7 mouse cellular contexts compared by ENCODE assay signal in the genomic region with DNA sequence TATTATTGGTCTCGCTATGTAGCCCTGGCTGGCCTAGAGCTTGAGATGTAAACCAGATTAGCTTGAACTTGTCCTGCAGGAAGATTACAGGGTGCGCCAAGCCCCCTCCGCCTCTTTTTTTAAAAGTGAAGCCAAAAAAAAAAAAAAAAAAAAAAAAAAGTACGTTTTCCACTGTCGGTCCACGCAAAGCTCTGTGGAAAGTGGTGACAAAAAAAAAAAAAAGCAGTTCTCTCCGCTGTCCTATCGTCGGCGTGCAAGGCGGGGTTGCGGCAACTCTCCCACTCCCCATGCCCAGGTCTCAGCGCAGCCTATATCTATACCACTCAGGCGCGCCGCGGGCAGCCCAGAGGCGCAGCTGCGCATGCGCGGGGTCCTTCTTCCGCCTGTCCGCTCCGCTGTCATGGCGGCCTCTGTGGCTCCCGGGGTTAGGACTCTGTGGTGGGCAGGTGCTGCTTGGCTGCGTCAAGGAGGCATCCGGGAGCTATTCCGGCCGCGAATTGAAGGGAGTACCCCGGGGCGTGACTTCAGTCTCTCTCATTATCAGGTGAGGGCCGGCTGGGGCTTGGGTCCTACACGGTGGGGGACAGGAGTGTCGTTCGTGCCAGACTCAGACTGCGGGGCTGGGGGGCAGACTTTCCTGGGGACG. TPM values are rescaled to one million over a fixed set of nuclear protein-coding genes. Genes with fewer than 3 reads are reported as not detected.
DNase-seq lines count a peak whose midpoint lies in the region; ATAC-seq and TF ChIP-seq lines count a peak whose summit lies in the region.

A gene (plus strand): TSS at position 368 of the 646 bp plus-strand sequence.

- H3K27me3 ChIP-seq in embryonic facial prominence, embryonic 12.5 days, result no peaks in the 10 kb centered on the region
- H3K27me3 ChIP-seq in kidney, adult 2 months (replicated peaks; ENCODE audit: control insufficient read depth, insufficient read depth, low read length), result no peaks in the 10 kb centered on the region
- peaks cover 11% of the 10 kb centered on the region; the same call in 1 of the 2 replicates for H3K27me3 ChIP-seq in limb, embryonic 12.5 days
- H3K27me3 ChIP-seq in midbrain, embryonic 15.5 days (replicated peaks), result no peaks in the 10 kb centered on the region
- no peaks in the 10 kb centered on the region for H3K27me3 ChIP-seq in spleen, adult 2 months (ENCODE audit: control insufficient read depth, insufficient read depth, low read length)

- under 1% methylated on average over 39 of the region's 39 CpGs for WGBS in embryonic facial prominence, embryonic 12.5 days
- 1% methylated on average over 39 of the region's 39 CpGs for WGBS in kidney, adult 2 months
- under 1% methylated on average over 37 of the region's 39 CpGs for WGBS in limb, embryonic 12.5 days
- under 1% methylated on average over 39 of the region's 39 CpGs for WGBS in midbrain, embryonic 15.5 days
- WGBS in spleen, adult 2 months, result under 1% methylated on average over 39 of the region's 39 CpGs

- peak; percentile 97 for DNase-seq in adrenal gland, postnatal 25 days
- peak; percentile 94 to 95 for DNase-seq in heart, adult 18-20 months
- DNase-seq in kidney, adult 2 months, result peak; percentile 96
- DNase-seq in spleen, adult 2 months (ENCODE audit: low read depth in 1 of 2, low spot score in 2 of 2), result peak; percentile 82 to 94

- TF ChIP-seq CTCF in kidney, adult 2 months (conservative IDR thresholded peaks at IDR 0.05; ENCODE audit: insufficient read depth, insufficient read length, low read depth, low read length), result no peak
- no peak for TF ChIP-seq CTCF in spleen, adult 2 months (IDR thresholded peaks at IDR 0.05; ENCODE audit: extremely low read depth, insufficient read depth, insufficient read length, insufficient replicate concordance)

- H3K9me3 ChIP-seq in embryonic facial prominence, embryonic 12.5 days, result no peaks in the 10 kb centered on the region
- H3K9me3 ChIP-seq in limb, embryonic 12.5 days, result no peaks in the 10 kb centered on the region
- H3K9me3 ChIP-seq in midbrain, embryonic 15.5 days, result no peaks in the 10 kb centered on the region

- peak within 1 kb of the TSS; percentile 55; the same call in 1 of the 2 replicates for H3K27ac ChIP-seq in embryonic facial prominence, embryonic 12.5 days
- H3K27ac ChIP-seq in kidney, adult 2 months (ENCODE audit: insufficient read depth, low read depth, low read length), result peak within 1 kb of the TSS; percentile 76
- H3K27ac ChIP-seq in limb, embryonic 12.5 days, result no peak within 1 kb of the TSS
- peak within 1 kb of the TSS; percentile 84 for H3K27ac ChIP-seq in midbrain, embryonic 15.5 days
- peak within 1 kb of the TSS; percentile 78 for H3K27ac ChIP-seq in spleen, adult 2 months (ENCODE audit: insufficient read depth, low read length)

- 0 out of 2 replicates have a peak, but pooled peaks cover 7% of the 10 kb centered on the region for H3K4me1 ChIP-seq in embryonic facial prominence, embryonic 12.5 days
- H3K4me1 ChIP-seq in kidney, adult 2 months (ENCODE audit: control insufficient read depth, insufficient read depth, low read length), result no peaks in the 10 kb centered on the region
- peaks cover 5% of the 10 kb centered on the region for H3K4me1 ChIP-seq in limb, embryonic 12.5 days (replicated peaks)
- peaks cover 18% of the 10 kb centered on the region for H3K4me1 ChIP-seq in midbrain, embryonic 15.5 days
- H3K4me1 ChIP-seq in spleen, adult 2 months (ENCODE audit: control insufficient read depth, insufficient read depth, insufficient read length), result peaks cover 4% of the 10 kb centered on the region

- peak within 1 kb of the TSS; percentile 88 for H3K4me2 ChIP-seq in embryonic facial prominence, embryonic 12.5 days (replicated peaks)
- peak within 1 kb of the TSS; percentile 82 for H3K4me2 ChIP-seq in limb, embryonic 12.5 days
- peak within 1 kb of the TSS; percentile 85 for H3K4me2 ChIP-seq in midbrain, embryonic 15.5 days

- H3K4me3 ChIP-seq in embryonic facial prominence, embryonic 12.5 days, result peak within 1 kb of the TSS; percentile 99
- H3K4me3 ChIP-seq in kidney, adult 2 months (ENCODE audit: insufficient read depth, low read depth, low read length), result peak within 1 kb of the TSS; percentile 97
- peak within 1 kb of the TSS; percentile 94 for H3K4me3 ChIP-seq in limb, embryonic 12.5 days (replicated peaks)
- H3K4me3 ChIP-seq in midbrain, embryonic 15.5 days, result peak within 1 kb of the TSS; percentile 87
- peak within 1 kb of the TSS; percentile 97 for H3K4me3 ChIP-seq in spleen, adult 2 months (ENCODE audit: extremely low read depth, insufficient read depth, insufficient read length)

- TF ChIP-seq POLR2A in kidney, adult 2 months (IDR thresholded peaks at IDR 0.05; ENCODE audit: low read depth, low read length), result peak; percentile 79
- peak; percentile 91 for TF ChIP-seq POLR2A in spleen, adult 2 months (IDR thresholded peaks at IDR 0.05; ENCODE audit: low read depth, low read length)

- H3K9ac ChIP-seq in embryonic facial prominence, embryonic 12.5 days, result peak within 1 kb of the TSS; percentile 92
- peak within 1 kb of the TSS; percentile 88 for H3K9ac ChIP-seq in limb, embryonic 12.5 days (replicated peaks)
- peak within 1 kb of the TSS; percentile 92 for H3K9ac ChIP-seq in midbrain, embryonic 15.5 days

- peaks cover 34% of the 10 kb centered on the region for H3K36me3 ChIP-seq in embryonic facial prominence, embryonic 12.5 days
- H3K36me3 ChIP-seq in kidney, adult 2 months (ENCODE audit: control insufficient read depth, insufficient read depth, low read length), result peaks cover 7% of the 10 kb centered on the region; the same call in 1 of the 2 replicates
- H3K36me3 ChIP-seq in limb, embryonic 12.5 days, result peaks cover 34% of the 10 kb centered on the region
- H3K36me3 ChIP-seq in midbrain, embryonic 15.5 days (replicated peaks), result peaks cover 22% of the 10 kb centered on the region
- H3K36me3 ChIP-seq in spleen, adult 2 months (ENCODE audit: control insufficient read depth, insufficient read depth, low read length), result peaks cover 23% of the 10 kb centered on the region

- ATAC-seq in embryonic facial prominence, embryonic 12.5 days (ENCODE audit: insufficient number of reproducible peaks, insufficient read depth, low FRiP score, low TSS enrichment), result peak; percentile 97
- ATAC-seq in limb, embryonic 12.5 days (ENCODE audit: insufficient number of reproducible peaks, insufficient read depth, low FRiP score, low TSS enrichment, low read depth), result peak; percentile 97
- ATAC-seq in midbrain, embryonic 15.5 days (replicated peaks), result peak; percentile 98

RNA-seq across cellular contexts. Expression of the gene that starts here (rescaled TPM):
- total RNA-seq in adrenal gland, postnatal 25 days (2021), result 69.6 and 71.6 TPM in 2 replicates
- 65.3 and 65.6 TPM in 2 replicates for polyA plus RNA-seq in embryonic facial prominence, embryonic 12.5 days (2016; fragmentation: Nextera tagmentation; extraction: Ambion mirVana)
- total RNA-seq in heart, adult 18-20 months (2021), result 10 to 100 TPM; 66.2 to 74.9 TPM
- polyA plus RNA-seq in kidney, adult 2 months (2012; rRNA removed), result 39.2 and 47.8 TPM in 2 replicates
- 69.3 and 69.9 TPM in 2 replicates for polyA plus RNA-seq in limb, embryonic 12.5 days (2016; fragmentation: Nextera tagmentation; extraction: Ambion mirVana)
- polyA plus RNA-seq in midbrain, embryonic 15.5 days (2015; fragmentation: Nextera tagmentation; extraction: Ambion mirVana), result 56.7 and 57.8 TPM in 2 replicates
- polyA plus RNA-seq in spleen, adult 2 months (2012; rRNA removed), result 16.9 and 19.6 TPM in 2 replicates
